Comparison of ENCODE assay signal across 7 mouse cellular contexts in the genomic region with DNA sequence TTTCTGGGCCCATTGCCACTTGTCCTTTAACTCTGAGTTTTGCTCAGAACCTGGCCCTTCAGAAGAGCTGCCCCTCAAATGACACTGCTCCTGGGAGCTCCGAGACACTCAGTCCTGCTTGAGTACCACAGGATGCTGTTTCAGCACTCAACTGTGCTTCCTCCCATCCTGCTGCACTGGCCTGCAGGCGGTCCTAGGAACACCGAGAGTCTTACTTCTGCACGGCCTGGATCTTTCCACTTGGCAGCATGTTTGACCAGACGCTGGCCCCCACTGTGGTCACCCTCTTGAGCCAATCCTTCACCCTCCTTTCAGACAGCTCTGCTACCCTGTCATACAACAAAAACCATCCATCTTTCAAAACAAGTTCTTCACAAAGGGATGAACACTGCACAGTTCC.
"Had no signal": no experiment of that assay in that cellular context is flagged by ENCODE, and none has a peak within 500 bp of the region (broad histone marks: within the 10 kb centered on the region; RNA-seq: fewer than 3 reads in every experiment).

No protein-coding gene starts in this region.

- DNase-seq: kidney, postnatal 25 days; lung, adult 2 months; right cerebral cortex, adult 18-20 months; thymus, postnatal 36 days had no signal

- H3K36me3 ChIP-seq: limb, embryonic 10.5 days; liver, embryonic 15.5 days; midbrain, embryonic 13.5 days had no signal

- H3K27ac ChIP-seq: limb, embryonic 10.5 days; liver, embryonic 15.5 days; midbrain, embryonic 13.5 days had no signal

- H3K9me3 ChIP-seq: limb, embryonic 10.5 days; liver, embryonic 15.5 days; midbrain, embryonic 13.5 days had no signal

- H3K4me3 ChIP-seq: limb, embryonic 10.5 days; liver, embryonic 15.5 days; midbrain, embryonic 13.5 days had no signal

- H3K27me3 ChIP-seq: liver, embryonic 15.5 days; midbrain, embryonic 13.5 days had no signal
